Mouse (Mus musculus) right cerebral cortex, postnatal 36 days (tissue): ENCODE measurements around the gene Nsmf.

Experiments used
- DNase-seq, 2 experiments: peaks; one replicate each; pipeline ENCODE4 v3.0.0; 2022; ENCODE audit warnings: low spot score in 2 of 2, mixed read lengths in 1 of 2

Gene Nsmf

GRCm38 (mm10) chr2:25085571-25085970 lies 31.4 kb downstream of the Nsmf start:
- no peak for DNase-seq

GRCm38 (mm10) chr2:25087842-25088241 lies 33.7 kb downstream of the Nsmf start:
- DNase-seq: no peak

GRCm38 (mm10) chr2:25088636-25089035 lies 34.5 kb downstream of the Nsmf start:
- DNase-seq: no peak

GRCm38 (mm10) chr2:25094785-25095108 lies 40.6 kb downstream of the Nsmf start:
- no peak for DNase-seq

GRCm38 (mm10) chr2:25095109-25095850 lies 41.1 kb downstream of the Nsmf start, which contains the start of gene Noxa1:
Gene Noxa1 (minus strand): TSS chr2:25095149.
- no peak for DNase-seq

- no peak for DNase-seq
These were observed 44.0 kb downstream of the Nsmf start for GRCm38 (mm10) chr2:25098005-25098615.

- DNase-seq: no peak
These were observed 44.8 kb downstream of the Nsmf start for GRCm38 (mm10) chr2:25098956-25099355.

- no peak for DNase-seq
These were observed 45.5 kb downstream of the Nsmf start for GRCm38 (mm10) chr2:25099703-25100102.

- no peak for DNase-seq
These were observed 50.0 kb downstream of the Nsmf start for GRCm38 (mm10) chr2:25104122-25104521.

GRCm38 (mm10) chr2:25106045-25106444 lies 51.9 kb downstream of the Nsmf start:
- no peak for DNase-seq

GRCm38 (mm10) chr2:25109487-25109886 lies 55.3 kb downstream of the Nsmf start:
- DNase-seq: no peak

- DNase-seq: no peak
These were observed 56.5 kb downstream of the Nsmf start for GRCm38 (mm10) chr2:25110505-25111183.

GRCm38 (mm10) chr2:25111184-25111791 lies 57.1 kb downstream of the Nsmf start:
- DNase-seq: no peak
